Mouse (Mus musculus): ENCODE results near the gene Pdp2. TPM values are rescaled to one million over a fixed set of nuclear protein-coding genes. Genes with fewer than 3 reads are reported as not detected.

Pdp2 gene
- polyA plus RNA-seq (2015; fragmentation: Nextera tagmentation; extraction: Ambion mirVana), result 4.4 and 5.7 TPM in 2 replicates

DNA sequence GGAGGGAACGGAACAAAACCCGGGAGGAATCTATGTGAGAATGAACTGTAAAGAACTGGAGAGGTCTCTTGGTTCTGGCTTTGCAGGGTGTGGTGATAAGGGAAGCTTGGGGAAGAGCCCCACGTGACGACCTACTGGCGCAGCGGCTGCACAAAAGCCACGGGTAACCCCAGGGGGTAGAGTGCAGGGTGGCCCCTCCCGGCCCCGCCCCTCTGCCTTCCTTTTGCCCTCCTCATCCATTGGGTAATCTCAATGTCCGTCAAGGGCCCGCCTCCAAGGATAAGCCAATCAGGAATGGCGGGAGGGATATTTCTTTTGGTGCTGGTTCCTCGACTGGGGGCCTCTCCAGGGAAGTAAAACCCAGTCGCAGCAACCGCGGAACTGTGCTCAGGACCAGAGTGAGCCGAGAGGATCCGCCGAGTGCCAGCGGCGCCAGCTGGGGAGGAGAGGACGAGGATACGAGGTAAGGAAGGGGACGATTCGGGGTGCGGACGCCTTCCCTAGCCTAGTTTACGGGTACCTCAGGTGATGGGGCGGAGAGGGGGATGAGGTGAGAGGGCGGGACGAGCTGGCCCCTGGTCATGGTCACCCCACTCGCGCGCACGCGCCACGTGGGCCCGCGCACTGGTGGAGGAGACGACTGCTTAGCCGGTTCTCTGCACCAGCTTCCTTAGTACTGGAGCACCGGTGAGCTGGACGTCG lies at the start of gene Pdp2:
Gene Pdp2, plus strand, starts transcription at position 319 of the 702 bp plus-strand sequence.
- ATAC-seq (ENCODE audit: low read depth), result peak; percentile 99
- H3K4me3 ChIP-seq (replicated peaks), result peak within 1 kb of the TSS; percentile 74
- H3K9me3 ChIP-seq (replicated peaks), result no peaks in the 10 kb centered on the region
- H3K9ac ChIP-seq, result peak within 1 kb of the TSS; percentile 77
- H3K27ac ChIP-seq, result peak within 1 kb of the TSS; percentile 79
- peak; percentile 86 for DNase-seq
- peaks cover 28% of the 10 kb centered on the region for H3K36me3 ChIP-seq
- peaks cover 36% of the 10 kb centered on the region for H3K4me1 ChIP-seq (replicated peaks)
- H3K27me3 ChIP-seq, result no peaks in the 10 kb centered on the region
- WGBS (ENCODE audit: insufficient replicate concordance), result under 1% methylated on average over 44 of the region's 44 CpGs
- peak within 1 kb of the TSS; percentile 94 for H3K4me2 ChIP-seq

GRCm38 (mm10) chr8:104541515-104541880 lies 49.8 kb upstream of the Pdp2 start:
- no peak overlapping the region for H3K9ac ChIP-seq
- peak overlapping the region; percentile 53 for H3K4me3 ChIP-seq (replicated peaks)
- 7% methylated on average over 8 of the region's 8 CpGs for WGBS (ENCODE audit: insufficient replicate concordance)

DNA sequence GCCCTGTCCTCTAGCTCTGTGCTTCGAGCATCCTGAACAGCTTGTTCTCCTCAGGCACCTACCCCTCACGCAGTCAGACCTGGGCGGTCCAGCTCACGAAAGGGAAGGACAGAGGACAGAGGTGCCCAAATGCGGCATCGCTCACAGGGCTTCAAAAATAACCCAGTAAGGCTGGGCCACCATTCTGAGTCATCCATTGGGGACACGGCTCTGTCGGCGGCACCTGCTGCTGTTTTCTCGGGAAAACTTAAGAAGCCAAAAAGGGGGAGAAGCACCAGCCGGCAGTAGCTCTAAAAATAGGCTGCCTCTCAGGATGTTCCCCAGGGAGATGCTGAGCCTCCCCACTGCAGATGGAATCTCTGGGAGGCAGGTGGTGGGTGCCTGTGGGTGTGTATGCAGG lies 49.1 kb upstream of the Pdp2 start:
- Histone ChIP-seq H3K27me3 (peaks cover 71% of the 10 kb centered on the region), H3K9ac (no peak overlapping the region), H3K4me2 (no peak overlapping the region), H3K4me3 (replicated peaks) (no peak overlapping the region), H3K4me1 (replicated peaks) (peaks cover 16% of the 10 kb centered on the region), H3K27ac (no peak overlapping the region), H3K9me3 (replicated peaks) (no peaks in the 10 kb centered on the region), H3K36me3 (no peaks in the 10 kb centered on the region)
- DNase-seq (no peak), ATAC-seq (ENCODE audit: low read depth) (no peak)
- 16% methylated on average over 11 of the region's 11 CpGs for WGBS (ENCODE audit: insufficient replicate concordance)

More at GRCm38 (mm10) chr8:104541515-104541880, 49.8 kb upstream of the Pdp2 start:
- no peak for ATAC-seq (ENCODE audit: low read depth)
- H3K4me1 ChIP-seq (replicated peaks), result peaks cover 16% of the 10 kb centered on the region
- DNase-seq, result no peak
- H3K36me3 ChIP-seq, result no peaks in the 10 kb centered on the region
- peaks cover 71% of the 10 kb centered on the region for H3K27me3 ChIP-seq
- peak overlapping the region; percentile 74 for H3K4me2 ChIP-seq
- H3K27ac ChIP-seq, result no peak overlapping the region
- H3K9me3 ChIP-seq (replicated peaks), result no peaks in the 10 kb centered on the region

DNA sequence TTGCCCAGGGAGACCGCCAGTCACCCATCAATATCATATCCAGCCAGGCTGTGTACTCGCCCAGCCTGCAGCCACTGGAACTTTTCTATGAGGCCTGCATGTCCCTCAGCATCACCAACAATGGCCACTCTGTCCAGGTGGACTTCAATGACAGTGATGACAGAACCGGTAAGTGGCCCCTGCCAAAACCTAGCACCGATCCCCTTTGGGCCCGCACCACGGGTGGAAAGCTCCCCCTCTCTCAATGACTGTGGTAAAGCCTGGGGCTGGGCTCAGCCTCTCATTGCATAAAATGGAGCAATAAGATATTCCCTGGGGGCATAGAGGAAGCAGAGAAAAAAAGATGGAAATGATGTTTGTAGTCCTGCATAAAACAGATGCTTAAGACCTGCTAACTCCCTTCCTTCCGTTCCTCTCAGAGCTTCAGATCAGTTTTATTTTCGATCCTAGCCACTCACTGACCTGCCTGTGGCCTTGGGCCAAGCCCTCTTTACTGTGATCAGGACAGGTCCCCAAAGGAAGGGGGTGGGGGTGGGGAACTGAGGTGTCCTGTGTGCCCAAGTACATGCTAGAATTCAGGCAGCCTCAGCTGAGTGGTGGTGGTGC lies 47.7 kb upstream of the Pdp2 start:
- Histone ChIP-seq H3K9me3 (replicated peaks) (no peaks in the 10 kb centered on the region), H3K27me3 (peaks cover 62% of the 10 kb centered on the region), H3K27ac (no peak overlapping the region), H3K4me1 (replicated peaks) (peaks cover 16% of the 10 kb centered on the region), H3K9ac (no peak overlapping the region), H3K4me2 (no peak overlapping the region), H3K36me3 (no peaks in the 10 kb centered on the region), H3K4me3 (replicated peaks) (no peak overlapping the region)
- WGBS (ENCODE audit: insufficient replicate concordance), result 71% methylated on average over 8 of the region's 8 CpGs
- DNase-seq (no peak), ATAC-seq (ENCODE audit: low read depth) (no peak)

GRCm38 (mm10) chr8:104555191-104555590 lies 36.1 kb upstream of the Pdp2 start:
- H3K9ac ChIP-seq, result no peak overlapping the region
- 68% methylated on average over 4 of the region's 4 CpGs for WGBS (ENCODE audit: insufficient replicate concordance)
- ATAC-seq (ENCODE audit: low read depth) (no peak), DNase-seq (no peak)
- no peaks in the 10 kb centered on the region for H3K4me1 ChIP-seq (replicated peaks)
- no peak overlapping the region for H3K4me3 ChIP-seq (replicated peaks)
- H3K4me2 ChIP-seq, result no peak overlapping the region
- no peaks in the 10 kb centered on the region for H3K36me3 ChIP-seq
- H3K9me3 ChIP-seq (replicated peaks), result no peaks in the 10 kb centered on the region
- H3K27ac ChIP-seq, result no peak overlapping the region
- H3K27me3 ChIP-seq, result peaks cover 11% of the 10 kb centered on the region; the same call in 1 of the 2 replicates

DNA sequence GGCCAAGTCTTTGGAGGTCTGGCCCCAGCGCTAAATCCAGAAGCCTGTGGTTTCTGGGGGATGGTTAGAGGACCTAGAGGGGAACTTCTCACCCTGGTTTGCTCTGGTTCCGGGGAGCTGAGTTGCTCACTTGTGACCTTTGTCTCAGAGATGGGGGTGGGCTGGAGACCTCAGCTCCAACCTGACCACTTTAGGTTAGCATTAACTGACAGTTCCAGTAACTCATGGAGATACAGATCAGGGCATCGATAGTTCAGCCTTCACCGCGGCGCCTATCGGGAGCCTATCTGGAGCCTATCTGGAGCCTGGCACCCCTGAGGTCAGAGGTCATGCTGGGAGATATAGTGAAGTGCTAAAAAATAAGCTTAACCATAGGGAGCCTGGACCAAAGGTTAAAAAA lies 34.0 kb upstream of the Pdp2 start:
- Histone ChIP-seq H3K36me3 (no peaks in the 10 kb centered on the region), H3K9ac (no peak overlapping the region), H3K27me3 (peaks cover 11% of the 10 kb centered on the region; the same call in 1 of the 2 replicates), H3K4me2 (no peak overlapping the region), H3K27ac (no peak overlapping the region), H3K9me3 (replicated peaks) (no peaks in the 10 kb centered on the region), H3K4me1 (replicated peaks) (no peaks in the 10 kb centered on the region), H3K4me3 (replicated peaks) (no peak overlapping the region)
- WGBS (ENCODE audit: insufficient replicate concordance), result 47% methylated on average over 7 of the region's 7 CpGs
- ATAC-seq (ENCODE audit: low read depth) (peak; percentile 62), DNase-seq (no peak)

DNA sequence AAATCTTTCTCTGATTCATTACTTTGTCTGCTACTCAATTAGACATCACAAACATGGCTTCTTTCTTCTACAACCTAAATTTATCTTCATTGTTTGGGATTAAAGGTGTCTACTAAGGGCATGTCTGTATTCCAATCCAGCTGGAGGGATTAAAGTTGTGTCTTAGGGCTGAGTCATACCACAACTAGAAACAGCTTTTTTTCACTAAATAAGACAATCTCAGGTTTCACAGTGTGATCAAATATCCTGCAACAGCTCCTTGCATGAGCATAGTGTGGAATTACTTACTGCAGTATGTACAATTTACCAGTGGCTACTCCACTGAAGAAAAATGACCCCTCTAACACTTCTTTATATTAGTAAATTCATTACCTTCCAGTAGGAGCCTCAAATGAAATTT lies 30.5 kb upstream of the Pdp2 start:
- DNase-seq (no peak), ATAC-seq (ENCODE audit: low read depth) (no peak)
- no peak overlapping the region for H3K4me3 ChIP-seq (replicated peaks)
- no peaks in the 10 kb centered on the region for H3K27me3 ChIP-seq
- H3K9me3 ChIP-seq (replicated peaks), result no peaks in the 10 kb centered on the region
- H3K36me3 ChIP-seq, result no peaks in the 10 kb centered on the region
- H3K4me1 ChIP-seq (replicated peaks), result peaks cover 7% of the 10 kb centered on the region
- H3K4me2 ChIP-seq, result no peak overlapping the region
- no peak overlapping the region for H3K27ac ChIP-seq
- no peak overlapping the region for H3K9ac ChIP-seq

DNA sequence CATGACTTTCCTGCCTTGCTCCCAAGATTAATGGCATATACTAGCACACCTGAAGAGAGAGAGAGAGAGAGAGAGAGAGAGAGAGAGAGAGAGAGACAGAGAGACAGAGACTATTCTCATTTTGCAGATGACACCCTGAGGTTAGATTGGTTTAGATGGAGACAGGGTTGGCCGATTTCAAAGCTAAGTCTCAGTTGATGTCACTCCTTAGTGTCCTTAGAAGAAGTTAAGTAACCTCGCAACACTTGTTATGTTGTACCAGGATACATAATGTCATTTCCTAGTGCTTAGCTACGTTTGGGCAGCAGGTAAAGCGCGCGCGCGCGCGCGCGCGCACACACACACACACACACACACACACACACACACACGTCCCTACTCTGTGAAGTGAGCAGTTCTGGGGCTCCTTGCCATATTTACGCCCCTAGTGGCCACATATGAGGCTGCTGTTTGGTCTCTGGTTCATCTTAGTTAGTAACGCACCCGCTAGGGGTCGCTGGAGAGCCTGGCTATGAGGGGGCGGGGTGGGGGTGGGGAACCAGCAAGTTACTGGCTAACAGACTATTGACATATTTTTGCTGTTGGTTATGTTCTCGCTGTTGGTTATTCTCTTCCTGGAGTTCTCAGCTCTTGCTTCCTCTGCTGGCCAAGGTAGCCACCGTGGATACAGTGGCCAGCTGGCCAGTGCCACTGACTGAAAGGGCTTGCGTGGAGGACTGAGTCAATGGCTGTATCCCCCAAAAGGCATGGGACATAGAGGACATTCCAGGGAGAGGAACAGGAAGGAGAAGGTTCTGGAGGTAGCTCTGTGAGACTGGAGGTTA lies 26.4 kb upstream of the Pdp2 start:
- H3K9ac ChIP-seq, result no peak overlapping the region
- peak; percentile 74 for DNase-seq
- no peaks in the 10 kb centered on the region for H3K36me3 ChIP-seq
- H3K4me3 ChIP-seq (replicated peaks), result no peak overlapping the region
- H3K27ac ChIP-seq, result no peak overlapping the region
- H3K9me3 ChIP-seq (replicated peaks), result no peaks in the 10 kb centered on the region
- peak; percentile 87 for ATAC-seq (ENCODE audit: low read depth)
- H3K4me2 ChIP-seq, result peak overlapping the region; percentile 34; the same call in 1 of the 2 replicates
- peaks cover 7% of the 10 kb centered on the region for H3K4me1 ChIP-seq (replicated peaks)
- 14% methylated on average over 22 of the region's 22 CpGs for WGBS (ENCODE audit: insufficient replicate concordance)
- no peaks in the 10 kb centered on the region for H3K27me3 ChIP-seq

GRCm38 (mm10) chr8:104565457-104565798 lies 25.8 kb upstream of the Pdp2 start:
- Histone ChIP-seq H3K27me3 (no peaks in the 10 kb centered on the region), H3K9me3 (replicated peaks) (no peaks in the 10 kb centered on the region), H3K9ac (no peak overlapping the region), H3K4me1 (replicated peaks) (peaks cover 9% of the 10 kb centered on the region), H3K4me3 (replicated peaks) (no peak overlapping the region), H3K27ac (no peak overlapping the region), H3K36me3 (no peaks in the 10 kb centered on the region), H3K4me2 (no peak overlapping the region)
- ATAC-seq (ENCODE audit: low read depth), result no peak; the same call in none of the 2 replicates
- DNase-seq, result no peak
- WGBS (ENCODE audit: insufficient replicate concordance), result 72% methylated on average over 5 of the region's 5 CpGs

- WGBS (ENCODE audit: insufficient replicate concordance), result 41% methylated on average over 1 of the region's 1 CpGs
- no peak overlapping the region for H3K27ac ChIP-seq
- H3K4me2 ChIP-seq, result no peak overlapping the region
- H3K4me1 ChIP-seq (replicated peaks), result peaks cover 14% of the 10 kb centered on the region
- no peaks in the 10 kb centered on the region for H3K36me3 ChIP-seq
- H3K9ac ChIP-seq, result no peak overlapping the region
- peaks cover 2% of the 10 kb centered on the region; the same call in 1 of the 2 replicates for H3K27me3 ChIP-seq
- DNase-seq (no peak), ATAC-seq (ENCODE audit: low read depth) (no peak)
- H3K9me3 ChIP-seq (replicated peaks), result no peaks in the 10 kb centered on the region
- H3K4me3 ChIP-seq (replicated peaks), result no peak overlapping the region
Observed at GRCm38 (mm10) chr8:104569559-104569958, 21.7 kb upstream of the Pdp2 start.

Data from liver, embryonic 13.5 days (tissue).